Mouse (Mus musculus) liver, embryonic 16.5 days (tissue): ENCODE results near the gene Ptpn21. TPM values are rescaled to one million over a fixed set of nuclear protein-coding genes. Genes with fewer than 3 reads are reported as not detected.

Source experiments
- ATAC-seq: fragments of 200-750 bp; cut with Nextera tagmentation; 2 replicates; pipeline ENCODE4 v1.8.0; 2017; ENCODE audit warnings: low read depth, mild to moderate bottlenecking, moderate number of reproducible peaks, moderate library complexity
- H3K27ac ChIP-seq: fragments of 300-500 bp; sonication (generic); 2 replicates; pipeline ENCODE4 v1.5.1; 2014; ENCODE audit warnings: mild to moderate bottlenecking, low read length
- H3K27me3 ChIP-seq: fragments of 300-500 bp; sonication (generic); 2 replicates; pipeline ENCODE4 v1.6.1; 2014; ENCODE audit warnings: low read depth, low read length, mixed read lengths; ENCODE audit not compliant: control insufficient read depth, insufficient read depth
- H3K36me3 ChIP-seq: fragments of 300-500 bp; sonication (generic); 2 replicates; pipeline ENCODE4 v1.6.1; 2014; ENCODE audit warnings: mild to moderate bottlenecking; ENCODE audit not compliant: control insufficient read depth, insufficient read depth
- H3K4me1 ChIP-seq: fragments of 300-500 bp; sonication (generic); 2 replicates; pipeline ENCODE4 v1.6.1; 2014; ENCODE audit warnings: low read depth, low read length, mixed read lengths; ENCODE audit not compliant: control insufficient read depth
- H3K4me2 ChIP-seq: fragments of 300-500 bp; sonication (generic); 2 replicates; pipeline ENCODE4 v1.6.1; 2014; ENCODE audit warnings: low read depth, low read length, mixed read lengths
- H3K4me3 ChIP-seq: fragments of 300-500 bp; sonication (generic); 2 replicates; pipeline ENCODE4 v1.5.1; 2014; ENCODE audit warnings: low read depth, mild to moderate bottlenecking, low read length
- H3K9ac ChIP-seq: fragments of 300-500 bp; sonication (generic); 2 replicates; pipeline ENCODE4 v1.6.1; 2014; ENCODE audit warnings: low read depth, low read length
- H3K9me3 ChIP-seq: fragments of 300-500 bp; sonication (generic); replicated peaks from 2 replicates; pipeline ENCODE4 v1.6.1; 2016; ENCODE audit warnings: low read length; ENCODE audit not compliant: control insufficient read depth
- WGBS: fragments of 180-500 bp; shearing (Covaris S2); extraction: QIAGEN DNeasy Blood & Tissue Kit; methylation state at CpG from one replicate; pipeline ENCODE4 v1.1.7; 2014; ENCODE audit not compliant: insufficient replicate concordance; 5-methylcytosine and 5-hydroxymethylcytosine counted together
- polyA plus RNA-seq: library from polyadenylated mRNA; unstranded; fragments of >200 nt; fragmentation: Nextera tagmentation; extraction: Ambion mirVana; gene quantifications from 2 replicates; pipeline ENCODE4 v1.2.1, GENCODE M21; 2015

Ptpn21 gene
- polyA plus RNA-seq, 1 experiment from 2014 or later = 2.9 TPM

- no peaks in the 10 kb centered on the region for H3K27me3 ChIP-seq
- no peak overlapping the region for H3K4me2 ChIP-seq
- no peaks in the 10 kb centered on the region for H3K36me3 ChIP-seq
- WGBS = 59% methylated on average over 10 of the region's 10 CpGs
- ATAC-seq = no peak
- H3K9ac ChIP-seq = no peak overlapping the region
- H3K9me3 ChIP-seq = no peaks in the 10 kb centered on the region
- no peak overlapping the region for H3K4me3 ChIP-seq
- H3K4me1 ChIP-seq = no peaks in the 10 kb centered on the region
- H3K27ac ChIP-seq = no peak overlapping the region
These were observed 68.9 kb downstream of the Ptpn21 start for GRCm38 (mm10) chr12:98668132-98668814.

- Histone ChIP-seq H3K4me3 (no peak overlapping the region), H3K27ac (no peak overlapping the region), H3K36me3 (no peaks in the 10 kb centered on the region; the same call in 1 of the 2 replicates), H3K4me1 (no peaks in the 10 kb centered on the region), H3K9me3 (no peaks in the 10 kb centered on the region), H3K4me2 (no peak overlapping the region), H3K9ac (no peak overlapping the region), H3K27me3 (no peaks in the 10 kb centered on the region)
- ATAC-seq = no peak
- WGBS = 79% methylated on average over 7 of the region's 7 CpGs
These were observed 74.6 kb downstream of the Ptpn21 start for GRCm38 (mm10) chr12:98662617-98663016.

- Histone ChIP-seq H3K36me3 (no peaks in the 10 kb centered on the region; the same call in 1 of the 2 replicates), H3K9me3 (no peaks in the 10 kb centered on the region), H3K27ac (no peak overlapping the region), H3K4me1 (no peaks in the 10 kb centered on the region), H3K9ac (no peak overlapping the region), H3K4me2 (no peak overlapping the region), H3K27me3 (no peaks in the 10 kb centered on the region), H3K4me3 (no peak overlapping the region)
- no peak for ATAC-seq
- 74% methylated on average over 2 of the region's 2 CpGs for WGBS
These were observed 80.3 kb downstream of the Ptpn21 start for GRCm38 (mm10) chr12:98656873-98657272.

GRCm38 (mm10) chr12:98644852-98645251 lies 92.4 kb downstream of the Ptpn21 start:
- no peaks in the 10 kb centered on the region for H3K36me3 ChIP-seq
- H3K4me1 ChIP-seq = no peaks in the 10 kb centered on the region
- H3K27me3 ChIP-seq = no peaks in the 10 kb centered on the region
- no peak overlapping the region for H3K9ac ChIP-seq
- H3K4me2 ChIP-seq = no peak overlapping the region
- H3K9me3 ChIP-seq = no peaks in the 10 kb centered on the region
- no peak for ATAC-seq
- H3K27ac ChIP-seq = no peak overlapping the region
- H3K4me3 ChIP-seq = no peak overlapping the region

- H3K27ac ChIP-seq = no peak overlapping the region
- H3K27me3 ChIP-seq = no peaks in the 10 kb centered on the region
- 2% methylated on average over 16 of the region's 16 CpGs for WGBS
- no peaks in the 10 kb centered on the region; the same call in 1 of the 2 replicates for H3K36me3 ChIP-seq
- peaks cover 4% of the 10 kb centered on the region; the same call in 1 of the 2 replicates for H3K4me1 ChIP-seq
- peak overlapping the region; percentile 68 for H3K4me2 ChIP-seq
- peak overlapping the region; percentile 71 for H3K4me3 ChIP-seq
- H3K9me3 ChIP-seq = no peaks in the 10 kb centered on the region
- peak; percentile 71 for ATAC-seq
- H3K9ac ChIP-seq = peak overlapping the region; percentile 48
These were observed 108.8 kb downstream of the Ptpn21 start for GRCm38 (mm10) chr12:98628260-98628970.

- Histone ChIP-seq H3K9me3 (no peaks in the 10 kb centered on the region), H3K36me3 (no peaks in the 10 kb centered on the region; the same call in 1 of the 2 replicates), H3K4me1 (peaks cover 4% of the 10 kb centered on the region; the same call in 1 of the 2 replicates), H3K27me3 (no peaks in the 10 kb centered on the region), H3K9ac (peak within 1 kb of the TSS; percentile 48), H3K4me3 (peak within 1 kb of the TSS; percentile 71), H3K27ac (no peak within 1 kb of the TSS), H3K4me2 (peak within 1 kb of the TSS; percentile 68)
- ATAC-seq = peak; percentile 92
- WGBS = 4% methylated on average over 32 of the region's 32 CpGs
These were observed 109.6 kb downstream of the Ptpn21 start, which contains the start of gene Spata7 for GRCm38 (mm10) chr12:98627392-98628259. Gene Spata7, plus strand, starts transcription at chr12:98628157.

Other genes starting within 250 kb of the Ptpn21 start
- gene Kcnk10, start 159.1 kb downstream of the Ptpn21 start, polyA plus RNA-seq = not detected in 2 replicates
- gene Spata7, start 109.2 kb downstream of the Ptpn21 start, polyA plus RNA-seq = 1.3 and 1.5 TPM in 2 replicates
- gene Zc3h14, start 9.6 kb upstream of the Ptpn21 start, polyA plus RNA-seq = 30.8 and 31.8 TPM in 2 replicates
- gene Eml5, start 164.1 kb upstream of the Ptpn21 start, polyA plus RNA-seq = 0.37 and 0.62 TPM in 2 replicates
- gene Ttc8, start 183.2 kb upstream of the Ptpn21 start, polyA plus RNA-seq = 2.2 and 2.3 TPM in 2 replicates